Mouse (Mus musculus) embryonic fibroblast, embryonic 13.5 days (primary cell): ENCODE measurements around the gene Ubn1.

Experiments used
- CTCF ChIP-seq: IDR thresholded peaks from 2 replicates; pipeline ENCODE4 v1.5.1; 2011; ENCODE audit warnings: mild to moderate bottlenecking, control low read depth, low read length, moderate library complexity, borderline replicate concordance; ENCODE audit not compliant: insufficient read depth
- POLR2A ChIP-seq: IDR thresholded peaks from 2 replicates; pipeline ENCODE4 v1.6.1; 2011; ENCODE audit warnings: low read depth, mild to moderate bottlenecking, control low read depth, low read length, moderate library complexity

DNA sequence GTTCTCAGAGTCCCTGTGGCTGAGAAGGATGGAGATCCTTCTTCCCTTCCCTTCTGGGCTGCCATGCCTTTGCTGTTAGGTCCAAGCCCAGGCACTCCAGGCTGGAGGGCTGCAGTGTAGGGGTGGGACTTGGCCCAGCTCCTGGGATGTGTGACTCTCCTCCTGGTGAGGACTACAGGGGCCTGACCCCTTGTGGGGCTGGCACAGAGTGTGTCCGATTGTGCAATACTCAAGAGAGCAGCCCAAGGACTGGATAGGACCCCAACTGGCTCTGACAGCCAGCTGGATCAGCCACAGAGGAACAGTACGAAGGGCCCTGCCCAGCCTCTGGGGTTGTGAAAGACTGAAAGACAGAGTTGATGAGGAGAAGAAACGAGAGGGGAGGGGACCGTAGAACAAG lies 80.9 kb downstream of the Ubn1 start:
- TF ChIP-seq CTCF = no peak
- TF ChIP-seq POLR2A = no peak
